Mouse (Mus musculus) spleen, adult 2 months (tissue): ENCODE measurements around the gene Armc8. TPM values are rescaled to one million over a fixed set of nuclear protein-coding genes. Genes with fewer than 3 reads are reported as not detected.
A peak's percentile ranks its signal among the peaks of the same experiment; 100 is the strongest.

Experiments
- DNase-seq, 2 experiments: peaks; one replicate each; pipeline versions ENCODE4 v3.0.0 to v3.0.0-alpha.2; 2012 to 2021; ENCODE audit warnings: low spot score in 2 of 2, low read depth in 1 of 2
- H3K27ac ChIP-seq: fragments of 200-500 bp; 2 replicates; pipeline ENCODE4 v1.5.1; 2012; ENCODE audit warnings: low read length, inconsistent platforms; ENCODE audit not compliant: insufficient read depth
- H3K27me3 ChIP-seq: fragments of 200-500 bp; 2 replicates; pipeline ENCODE4 v1.6.1; 2012; ENCODE audit warnings: mild to moderate bottlenecking, moderate library complexity, low read length, inconsistent platforms; ENCODE audit not compliant: control insufficient read depth, insufficient read depth
- H3K36me3 ChIP-seq: fragments of 200-500 bp; 2 replicates; pipeline ENCODE4 v1.6.1; 2012; ENCODE audit warnings: mild to moderate bottlenecking, low read length, inconsistent platforms; ENCODE audit not compliant: control insufficient read depth, insufficient read depth
- H3K4me1 ChIP-seq: fragments of 200-500 bp; 2 replicates; pipeline ENCODE4 v1.6.1; 2011; ENCODE audit warnings: inconsistent platforms; ENCODE audit not compliant: control insufficient read depth, insufficient read depth, insufficient read length
- H3K4me3 ChIP-seq: fragments of 200-500 bp; 2 replicates; pipeline ENCODE4 v1.5.1; 2011; ENCODE audit warnings: mild to moderate bottlenecking, inconsistent platforms; ENCODE audit not compliant: insufficient read depth, insufficient read length; ENCODE audit errors: extremely low read depth
- CTCF ChIP-seq: fragments of 200-500 bp; IDR thresholded peaks from 2 replicates; pipeline ENCODE4 v1.5.1; 2011; ENCODE audit warnings: mild to moderate bottlenecking, inconsistent platforms; ENCODE audit not compliant: insufficient read depth, insufficient read length, insufficient replicate concordance; ENCODE audit errors: extremely low read depth
- POLR2A ChIP-seq: fragments of 200-500 bp; IDR thresholded peaks from 2 replicates; pipeline ENCODE4 v1.6.1; 2011; ENCODE audit warnings: low read depth, low read length, inconsistent platforms
- WGBS: fragments of 180-500 bp; shearing (Covaris S2); methylation state at CpG from one replicate; pipeline ENCODE4 v1.1.7; 2018; 5-methylcytosine and 5-hydroxymethylcytosine counted together
- polyA plus RNA-seq: library from polyadenylated mRNA; depleted of rRNA; stranded (reverse); fragments of >200 nt; gene quantifications from 2 replicates; pipeline ENCODE4 v1.2.3, GENCODE M21; 2012

Armc8 gene
- polyA plus RNA-seq, 1 experiment: 7.2 TPM

GRCm38 (mm10) chr9:99484632-99485031, 84.1 kb downstream of the Armc8 start:
- TF ChIP-seq CTCF: no peak
- TF ChIP-seq POLR2A: no peak
- Histone ChIP-seq H3K4me1 (no peaks in the 10 kb centered on the region), H3K4me3 (no peak overlapping the region), H3K27ac (no peak overlapping the region), H3K27me3 (no peaks in the 10 kb centered on the region), H3K36me3 (peaks cover 16% of the 10 kb centered on the region)
- DNase-seq: no peak

DNA sequence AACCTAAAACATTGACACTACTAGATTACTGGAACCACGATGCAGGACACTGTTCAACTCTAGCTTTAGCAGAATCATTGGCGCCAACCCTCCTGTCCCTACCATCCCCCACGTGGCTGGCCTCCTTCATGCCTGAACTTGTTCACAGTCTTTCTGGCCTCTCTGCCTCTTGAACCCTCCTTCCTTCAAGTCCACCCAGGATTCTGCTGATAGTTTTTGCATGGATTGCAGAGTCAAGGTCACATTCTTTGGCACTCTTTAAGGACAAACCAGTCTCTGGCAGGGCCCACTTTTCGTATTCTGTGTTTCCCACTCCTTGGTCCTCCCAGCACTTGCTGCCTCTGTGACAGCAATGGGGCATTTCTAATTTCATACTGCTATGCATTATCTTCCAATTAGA, 85.5 kb downstream of the Armc8 start:
- Histone ChIP-seq H3K27me3 (no peaks in the 10 kb centered on the region), H3K4me3 (no peak overlapping the region), H3K4me1 (no peaks in the 10 kb centered on the region), H3K27ac (no peak overlapping the region), H3K36me3 (peaks cover 16% of the 10 kb centered on the region)
- DNase-seq: no peak
- 86% methylated on average over 4 of the region's 4 CpGs for WGBS
- TF ChIP-seq POLR2A (no peak), CTCF (no peak)

DNA sequence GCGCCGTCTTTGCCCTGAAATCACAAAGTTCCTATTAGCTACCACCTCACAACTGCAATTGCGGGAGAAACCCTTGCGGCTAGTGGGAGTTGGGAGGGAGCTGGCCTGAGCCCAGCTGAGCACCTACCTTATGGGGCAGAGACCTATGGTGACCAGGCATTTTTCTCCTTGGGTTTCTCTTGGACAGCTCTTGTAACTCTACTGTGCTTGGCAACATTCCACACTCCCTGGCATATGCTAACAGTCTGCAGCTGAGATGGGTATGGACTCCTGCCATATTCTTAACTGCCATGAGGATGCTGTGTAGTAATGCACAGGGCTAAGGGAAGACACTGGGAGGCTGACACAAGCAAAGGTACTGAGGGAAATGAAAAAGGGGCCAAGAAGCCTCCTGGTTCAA, 87.9 kb downstream of the Armc8 start:
- Histone ChIP-seq H3K4me1 (no peaks in the 10 kb centered on the region), H3K27me3 (no peaks in the 10 kb centered on the region), H3K36me3 (peaks cover 8% of the 10 kb centered on the region; the same call in 1 of the 2 replicates), H3K27ac (no peak overlapping the region), H3K4me3 (no peak overlapping the region)
- TF ChIP-seq CTCF (no peak), POLR2A (no peak)
- no peak for DNase-seq
- 94% methylated on average over 4 of the region's 4 CpGs for WGBS

DNA sequence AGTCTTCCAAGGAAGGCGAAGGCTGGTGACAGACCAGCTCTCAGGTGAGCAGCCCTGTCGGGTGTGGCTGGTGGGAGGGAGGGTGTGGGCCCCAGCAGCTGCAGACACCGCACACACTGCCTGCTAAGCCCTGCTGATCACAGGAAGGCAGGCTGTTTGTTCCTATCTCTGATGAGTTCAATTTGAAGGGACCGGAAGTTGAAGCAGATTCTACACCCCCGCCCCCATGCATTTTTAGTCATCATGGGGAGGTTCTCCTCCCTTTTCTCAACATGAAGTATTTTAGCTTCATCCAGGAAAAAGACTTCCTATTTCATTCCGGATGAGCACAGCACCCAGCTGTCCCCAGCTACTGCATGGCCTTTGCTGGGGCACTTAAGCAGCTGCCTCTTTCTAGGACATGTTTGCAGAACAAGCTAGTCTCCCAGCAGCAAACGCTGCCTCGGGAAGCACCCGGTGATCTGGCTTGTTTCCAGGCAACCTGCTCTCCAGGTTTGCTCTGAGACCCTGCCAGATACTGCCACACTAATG, 89.5 kb downstream of the Armc8 start:
- H3K27me3 ChIP-seq: no peaks in the 10 kb centered on the region
- 56% methylated on average over 9 of the region's 9 CpGs for WGBS
- H3K36me3 ChIP-seq: peaks cover 8% of the 10 kb centered on the region; the same call in 1 of the 2 replicates
- no peak for DNase-seq
- H3K27ac ChIP-seq: peak overlapping the region; percentile 36; the same call in 1 of the 2 replicates
- TF ChIP-seq POLR2A (no peak), CTCF (no peak)
- no peak overlapping the region for H3K4me3 ChIP-seq
- no peaks in the 10 kb centered on the region for H3K4me1 ChIP-seq

DNA sequence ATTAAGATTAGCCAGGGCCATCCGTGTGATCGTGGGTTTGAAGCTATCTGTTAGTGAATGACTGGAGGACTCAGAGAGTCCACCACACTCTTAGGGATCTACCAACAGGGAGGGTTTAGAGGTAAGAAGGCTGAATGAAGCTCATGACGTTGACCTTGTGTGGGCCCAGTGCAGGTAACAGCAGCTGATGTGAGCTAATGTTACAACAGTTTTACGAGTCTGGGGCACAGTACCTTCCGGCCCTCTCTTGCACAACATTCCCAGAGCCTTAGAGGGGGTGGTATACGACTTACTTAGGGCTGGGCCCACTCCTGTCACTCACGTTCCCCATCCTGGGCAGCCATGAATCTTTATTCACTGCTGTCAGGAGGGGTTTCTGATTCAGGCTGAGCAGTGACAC, 97.4 kb downstream of the Armc8 start:
- Histone ChIP-seq H3K27me3 (no peaks in the 10 kb centered on the region), H3K4me1 (no peaks in the 10 kb centered on the region), H3K27ac (no peak overlapping the region), H3K36me3 (no peaks in the 10 kb centered on the region), H3K4me3 (no peak overlapping the region)
- TF ChIP-seq CTCF (no peak), POLR2A (no peak)
- no peak for DNase-seq
- WGBS: 85% methylated on average over 7 of the region's 7 CpGs

GRCm38 (mm10) chr9:99470347-99471092, 98.2 kb downstream of the Armc8 start:
- Histone ChIP-seq H3K4me1 (no peaks in the 10 kb centered on the region), H3K36me3 (no peaks in the 10 kb centered on the region), H3K27ac (no peak overlapping the region), H3K27me3 (no peaks in the 10 kb centered on the region), H3K4me3 (no peak overlapping the region)
- no peak for DNase-seq
- 61% methylated on average over 16 of the region's 16 CpGs for WGBS
- no peak for TF ChIP-seq POLR2A
- no peak for TF ChIP-seq CTCF

DNA sequence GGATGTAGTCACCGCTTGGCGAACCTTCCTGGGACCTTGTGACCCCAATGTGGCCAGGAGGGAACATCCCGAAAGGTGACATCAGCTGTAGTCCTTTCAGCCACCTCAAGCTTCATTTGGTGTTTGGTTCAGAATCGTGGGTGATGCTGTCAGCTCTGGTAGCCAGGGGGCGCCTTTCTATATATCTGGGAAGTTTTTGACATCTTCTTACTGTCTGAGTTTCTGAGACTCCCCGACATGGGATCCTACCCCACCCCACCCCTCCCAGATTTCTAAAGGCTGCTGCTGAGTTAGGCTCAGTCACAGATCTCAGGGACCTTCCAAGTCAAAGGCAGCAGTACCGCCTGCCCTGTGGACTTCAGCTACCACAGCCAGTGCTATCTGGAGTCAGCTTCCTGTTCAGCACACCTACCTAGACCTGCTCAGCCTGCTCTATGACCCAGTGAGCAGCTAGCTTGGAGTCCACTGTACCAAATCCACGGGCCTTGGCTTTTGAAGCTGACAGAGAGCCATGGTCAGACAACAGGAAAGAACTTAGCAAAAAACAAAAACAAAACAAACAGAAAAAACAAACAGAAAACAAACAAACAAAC, 98.9 kb downstream of the Armc8 start:
- DNase-seq: no peak
- H3K36me3 ChIP-seq: no peaks in the 10 kb centered on the region
- TF ChIP-seq CTCF: peak; percentile 9; the same call in 1 of the 2 replicates
- no peak for TF ChIP-seq POLR2A
- H3K4me3 ChIP-seq: no peak overlapping the region
- no peaks in the 10 kb centered on the region for H3K27me3 ChIP-seq
- H3K27ac ChIP-seq: no peak overlapping the region
- H3K4me1 ChIP-seq: no peaks in the 10 kb centered on the region
- 53% methylated on average over 8 of the region's 8 CpGs for WGBS
